Mouse (Mus musculus) layer of hippocampus, adult 9-11 months (tissue): Measurements from ENCODE around the gene Stag1.

ENCODE experiments used
- DNase-seq: peaks from one replicate; pipeline ENCODE4 v3.0.0; 2022

Gene Stag1

DNA sequence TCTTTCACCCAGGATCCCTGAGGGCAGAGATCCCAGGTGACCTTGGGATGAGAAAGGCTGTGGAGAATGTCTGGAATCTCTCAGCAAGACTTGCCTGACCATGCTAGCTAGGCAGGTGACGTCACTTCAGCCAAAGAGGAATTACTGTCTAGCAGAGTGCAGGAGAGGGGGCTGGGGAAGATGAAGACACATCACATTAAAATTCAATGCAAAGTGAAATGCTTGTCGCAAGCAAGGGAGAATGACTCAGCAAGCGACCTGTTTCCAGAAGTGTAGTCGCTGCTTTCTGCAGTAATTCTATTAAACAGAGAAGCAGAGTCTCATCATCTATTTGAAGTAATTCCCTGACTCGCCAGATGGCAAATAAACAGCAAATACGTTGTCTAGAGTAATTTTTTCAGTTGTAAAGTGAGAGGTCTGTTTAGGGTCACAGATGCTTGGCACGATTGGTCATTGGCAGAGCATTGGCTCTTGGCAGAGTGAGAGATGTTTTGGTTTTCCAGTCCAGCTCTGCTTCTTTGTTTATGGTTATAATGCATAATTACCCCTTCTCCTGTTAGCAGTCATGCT lies 8.5 kb downstream of the Stag1 start:
- peak; percentile 14 for DNase-seq

DNA sequence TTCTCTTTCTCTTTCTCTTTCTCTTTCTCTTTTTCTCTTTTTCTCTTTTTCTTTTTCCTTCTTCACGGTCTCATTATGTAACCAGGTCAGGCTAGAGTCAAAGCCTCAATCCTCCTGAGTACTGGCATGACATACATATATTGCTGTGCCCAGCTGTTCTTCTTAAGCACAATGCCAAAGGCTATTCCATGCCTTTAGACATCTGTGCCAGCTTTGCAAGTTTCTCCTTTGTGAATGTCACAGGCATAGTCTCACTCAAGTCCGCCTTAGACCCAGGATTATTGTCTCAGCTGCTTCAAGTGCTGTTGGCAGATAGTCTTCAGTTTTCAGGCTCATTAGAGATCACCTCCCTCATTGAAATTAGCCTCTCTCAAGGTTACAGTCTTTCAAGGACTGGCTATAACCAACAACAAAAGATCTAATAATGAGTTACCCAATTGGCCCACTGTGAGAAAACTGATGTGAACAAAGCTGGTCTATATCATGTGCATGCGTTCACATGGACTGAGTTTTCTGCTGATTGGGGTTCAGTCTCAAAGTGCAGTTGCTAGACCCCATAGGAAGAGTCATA lies 16.0 kb downstream of the Stag1 start:
- DNase-seq, result no peak

DNA sequence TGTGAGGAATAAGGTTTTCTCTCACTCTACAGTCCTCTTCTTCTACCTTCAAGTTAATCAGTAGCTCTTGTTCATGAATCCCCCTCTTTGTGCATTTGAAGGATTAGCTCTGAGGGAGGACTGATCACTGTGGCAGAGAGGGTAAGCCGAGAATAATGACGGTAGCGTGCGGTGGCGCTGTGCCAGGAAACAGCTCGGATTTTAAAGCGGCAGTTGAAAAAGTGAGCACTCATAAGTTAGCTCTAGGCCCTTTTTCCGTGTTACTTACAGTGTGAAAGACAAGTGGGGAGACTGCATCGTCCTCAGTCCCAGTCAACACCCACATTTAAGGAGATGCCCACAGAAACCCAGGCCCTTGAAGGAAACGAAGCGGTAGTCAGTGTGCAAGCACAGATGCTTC lies 19.3 kb downstream of the Stag1 start:
- no peak for DNase-seq

DNA sequence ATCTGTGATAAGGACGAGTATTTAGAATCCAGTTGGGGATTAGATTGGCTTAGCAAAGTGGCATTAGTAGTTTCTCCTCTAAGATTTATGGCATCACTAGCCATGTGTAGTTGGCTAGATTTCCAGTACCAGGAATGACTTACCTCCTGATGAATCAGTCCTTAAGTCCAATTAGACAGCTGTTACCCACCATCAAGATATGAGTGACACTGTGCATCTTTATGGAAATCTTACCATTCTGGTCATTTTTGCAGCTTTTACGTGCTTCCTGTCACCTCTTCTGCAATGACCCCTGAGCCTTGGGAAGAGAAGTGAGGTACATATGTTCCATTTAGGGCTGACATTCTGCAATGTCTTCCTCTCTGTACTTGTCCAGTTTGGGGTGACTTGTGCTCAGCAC lies 28.7 kb downstream of the Stag1 start:
- DNase-seq, result no peak

DNA sequence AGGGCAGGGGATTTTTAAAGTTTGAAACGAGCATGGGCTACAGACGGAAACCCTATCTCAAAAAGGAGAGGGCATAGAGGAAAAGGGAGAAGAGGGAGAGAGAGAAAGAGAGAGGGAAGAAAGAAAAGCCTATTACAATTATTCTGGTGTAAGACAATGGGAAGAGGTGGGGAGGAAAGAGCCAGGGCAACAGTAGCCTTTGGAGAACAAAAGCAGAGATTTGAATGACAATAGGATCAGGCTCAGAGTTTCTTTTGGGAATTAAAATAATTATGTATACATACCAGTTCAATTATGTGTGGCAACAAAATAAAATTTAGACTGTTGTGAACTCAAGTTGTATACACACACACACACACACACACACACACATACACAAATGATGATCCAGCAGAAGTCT lies 43.2 kb downstream of the Stag1 start:
- DNase-seq, result no peak

DNA sequence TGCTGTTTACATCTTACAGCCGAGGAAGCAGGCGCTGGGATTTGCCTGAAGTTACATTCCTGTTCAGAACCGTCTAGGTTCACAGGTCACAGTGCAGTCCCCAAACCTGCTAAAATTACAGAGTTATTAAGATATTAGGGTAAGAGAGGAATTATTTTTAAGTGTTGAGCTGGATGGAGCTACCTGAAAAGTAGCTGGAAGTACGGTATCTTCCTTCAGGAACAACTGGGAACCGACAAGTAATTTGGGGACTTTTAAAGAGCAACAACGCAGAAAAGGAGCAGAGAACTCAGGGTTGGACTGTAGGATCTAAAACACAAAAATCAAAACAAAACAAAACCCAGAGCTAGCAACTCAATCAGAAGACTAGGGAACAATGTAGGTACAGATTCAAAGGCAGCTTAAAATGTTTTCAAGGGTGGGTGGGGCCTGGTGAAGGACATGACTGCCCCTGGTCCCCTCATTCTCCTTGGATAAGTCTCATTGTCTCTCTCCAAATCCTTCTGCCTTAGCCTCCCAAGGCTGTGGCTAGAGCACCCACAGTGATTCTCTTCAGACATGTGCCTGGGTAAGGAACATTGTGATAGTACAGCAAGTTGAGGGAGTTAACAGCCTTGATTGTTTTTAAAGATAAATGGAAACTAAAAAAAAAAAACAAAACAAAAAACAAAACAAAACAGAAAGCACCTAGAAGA lies 43.9 kb downstream of the Stag1 start:
- no peak for DNase-seq

DNA sequence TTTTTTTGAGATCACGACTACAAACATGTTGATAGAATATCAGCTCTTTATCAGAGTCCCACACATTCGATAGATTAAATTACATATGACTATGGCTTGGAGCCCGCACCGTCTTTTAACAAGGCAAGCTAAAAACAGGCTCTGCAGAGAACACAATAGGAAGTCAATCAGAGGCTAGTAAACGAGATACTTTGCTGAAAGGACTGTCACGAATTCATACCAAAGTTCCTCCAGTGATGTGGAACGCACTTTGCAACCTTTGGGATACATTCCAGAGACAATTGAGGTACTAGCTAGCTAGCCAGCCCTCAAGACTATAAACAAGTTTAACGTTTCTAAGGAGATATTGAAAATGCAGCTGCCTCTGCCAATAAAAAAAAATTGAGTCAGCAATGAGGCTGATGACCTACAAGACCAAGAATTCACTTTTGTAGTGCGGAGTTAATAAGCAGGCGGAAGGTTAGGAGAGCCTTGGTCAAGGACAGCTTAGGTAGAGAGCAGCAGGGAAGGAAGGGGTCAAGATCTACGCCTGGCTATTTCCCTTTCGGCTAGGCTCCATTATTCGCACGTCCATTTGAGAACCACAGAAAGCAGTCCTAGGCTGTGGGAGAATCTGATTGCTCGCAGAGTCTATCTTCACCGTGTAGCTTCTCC lies 44.7 kb downstream of the Stag1 start:
- DNase-seq, result no peak

DNA sequence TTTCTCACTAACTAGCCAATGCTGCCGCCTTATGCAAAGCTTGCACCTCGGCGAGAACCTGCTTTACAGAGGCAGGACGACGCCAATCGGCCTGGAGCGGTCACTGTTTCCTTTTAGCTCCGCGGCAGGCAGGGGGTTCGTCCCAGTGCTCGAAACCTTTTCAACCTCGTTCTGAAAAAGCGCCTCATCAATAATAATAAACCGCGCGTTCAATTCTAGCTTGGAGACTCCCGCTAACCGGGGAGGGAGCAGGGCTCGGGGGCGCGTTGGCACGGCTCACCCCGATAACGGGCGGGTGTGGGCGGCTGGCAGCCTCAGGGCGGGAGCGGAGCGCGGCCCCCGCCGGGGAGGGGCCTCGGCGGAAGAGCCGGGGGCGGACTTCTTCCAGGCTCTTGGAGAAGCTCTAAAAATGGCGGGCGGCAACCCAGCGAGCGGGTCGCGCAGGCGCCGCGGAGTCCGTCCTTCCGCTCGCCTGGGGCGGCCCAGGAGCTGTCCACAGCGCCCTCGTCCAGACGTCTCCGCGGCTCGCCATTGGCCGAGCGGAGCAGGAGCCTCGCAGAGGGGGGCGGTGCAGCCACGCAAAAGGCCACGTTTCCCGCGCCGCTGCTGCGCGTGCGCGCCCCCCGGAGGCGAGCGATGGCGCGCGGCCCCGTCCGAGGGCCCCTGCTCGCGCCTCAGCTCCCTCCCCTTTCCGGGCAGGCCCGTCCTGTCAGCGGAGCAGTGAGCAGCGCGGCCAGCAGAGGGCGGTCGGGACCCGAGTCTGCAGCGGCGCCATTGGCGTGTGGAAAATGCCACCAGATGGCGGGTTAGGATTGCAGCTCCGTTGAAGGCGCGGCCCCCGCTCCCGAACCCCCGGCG lies 45.5 kb downstream of the Stag1 start:
- DNase-seq, result peak; percentile 99

DNA sequence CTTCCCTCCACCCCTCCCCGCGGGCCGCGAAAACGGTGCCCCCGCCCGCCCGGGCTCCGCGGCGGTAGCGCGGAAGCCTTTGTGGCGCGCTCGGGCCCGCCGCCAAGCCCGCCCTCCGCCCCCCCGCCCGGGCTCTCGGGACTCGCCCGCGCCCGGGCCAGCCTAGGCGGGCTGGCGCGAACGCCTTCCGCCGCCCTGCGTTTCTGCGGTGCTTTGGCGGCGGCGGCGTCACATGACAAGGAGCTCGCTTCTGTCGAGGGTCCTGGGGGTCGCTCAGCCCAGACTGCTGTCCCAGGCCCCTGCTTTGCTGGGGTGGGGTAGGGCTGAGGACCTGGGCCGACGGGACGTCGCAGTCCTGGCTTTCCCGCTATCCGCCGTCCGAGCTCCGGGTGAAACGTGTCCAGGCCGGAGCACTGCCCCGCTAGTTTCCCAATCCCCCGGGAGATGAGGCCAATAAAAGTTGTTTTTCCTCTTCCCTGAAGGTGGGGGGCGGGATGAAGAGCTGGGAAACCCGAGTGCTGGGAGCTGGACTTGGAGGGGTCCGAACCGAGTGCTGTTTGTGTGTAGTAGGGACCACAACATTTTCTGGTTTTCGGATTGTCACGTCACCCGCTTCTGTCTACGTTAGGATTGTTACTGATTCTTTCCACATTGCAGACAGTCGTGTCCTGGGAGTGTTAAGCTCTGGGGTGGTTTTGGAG lies 46.6 kb downstream of the Stag1 start:
- DNase-seq, result peak; percentile 52

DNA sequence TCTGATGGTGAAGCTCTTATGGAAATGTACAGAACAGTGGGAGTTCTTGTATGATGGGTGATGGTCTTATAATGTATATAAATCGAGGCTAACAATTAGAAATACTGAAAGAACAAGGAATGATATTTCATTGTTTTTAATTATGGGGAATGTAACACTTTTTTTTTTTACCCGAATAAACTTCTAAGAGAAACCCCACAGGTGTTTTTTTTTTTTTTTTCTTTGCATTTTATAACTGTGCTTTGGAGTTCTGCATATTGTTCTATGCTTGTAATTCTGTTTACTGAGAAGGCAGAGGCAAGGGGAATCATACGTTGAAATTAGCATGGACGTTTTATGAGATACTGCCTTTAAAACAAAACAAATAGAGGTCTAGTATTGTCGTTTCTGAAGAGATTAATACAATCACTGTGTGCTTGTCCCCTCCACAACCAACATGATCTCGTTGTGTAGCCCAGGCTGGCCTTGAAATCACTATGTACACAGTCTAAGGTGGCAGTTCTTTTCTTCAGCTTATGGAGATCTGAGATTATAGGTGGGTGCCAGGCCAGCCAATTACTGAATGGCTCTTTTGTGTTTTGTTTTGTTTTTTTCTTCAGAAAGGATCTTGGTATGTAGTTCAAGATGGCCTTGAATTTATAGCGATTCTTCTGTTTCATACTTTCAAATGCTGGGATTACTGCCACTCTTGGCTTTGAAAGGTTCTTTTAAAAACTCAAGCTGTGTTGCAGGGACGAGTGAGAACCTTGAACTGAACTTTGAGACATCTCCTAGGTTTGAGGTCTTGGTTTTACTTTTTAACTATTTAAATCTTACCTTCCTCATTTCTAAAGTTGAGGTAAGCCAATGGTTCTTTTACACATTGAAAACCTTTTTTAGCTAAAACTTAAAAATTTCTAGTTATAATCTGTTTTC lies 47.7 kb downstream of the Stag1 start:
- DNase-seq, result no peak

DNA sequence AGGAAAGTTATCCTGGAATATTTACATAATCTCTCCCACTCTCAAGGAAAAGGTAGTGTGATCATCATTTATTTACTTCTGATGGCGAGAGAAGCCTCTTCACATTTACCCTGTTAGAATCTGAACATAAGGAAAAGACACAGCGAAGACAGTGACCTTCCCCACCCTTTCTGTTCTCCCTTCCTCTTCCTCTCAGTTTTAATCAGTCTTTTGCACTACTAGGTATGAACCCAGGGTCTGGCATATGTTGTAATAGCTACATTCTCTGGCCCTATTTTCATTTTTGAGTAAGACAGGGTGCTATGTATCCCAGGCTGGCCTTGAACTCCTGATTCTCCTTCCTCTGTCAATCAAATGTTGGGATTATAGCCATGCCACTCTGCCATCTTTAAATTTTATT lies 48.7 kb downstream of the Stag1 start:
- DNase-seq, result no peak

DNA sequence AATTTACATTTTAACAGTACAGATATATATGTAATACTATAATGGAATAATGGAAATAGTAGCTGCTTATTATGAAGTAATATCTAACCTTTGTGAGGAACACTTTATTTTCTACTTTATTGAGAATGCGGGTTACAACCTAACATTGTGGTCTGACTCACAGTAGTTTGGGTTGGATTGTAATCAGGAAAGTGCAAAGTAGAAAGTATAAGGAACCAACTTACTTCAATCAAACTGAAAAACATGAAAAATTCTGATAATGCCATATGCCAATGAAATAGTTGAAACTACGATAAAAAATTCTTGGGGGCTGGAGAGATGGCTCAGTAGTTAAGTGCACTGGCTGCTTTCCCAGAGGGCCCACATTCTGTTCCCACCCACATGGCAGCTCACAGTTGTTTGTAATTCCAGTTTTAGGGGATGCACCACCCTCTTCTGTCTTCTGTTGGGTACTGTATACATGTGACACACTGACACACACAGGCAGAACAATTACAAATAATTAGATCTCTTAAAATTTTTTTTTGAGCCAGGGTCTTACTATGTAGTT lies 50.3 kb downstream of the Stag1 start:
- peak; percentile 91 for DNase-seq

DNA sequence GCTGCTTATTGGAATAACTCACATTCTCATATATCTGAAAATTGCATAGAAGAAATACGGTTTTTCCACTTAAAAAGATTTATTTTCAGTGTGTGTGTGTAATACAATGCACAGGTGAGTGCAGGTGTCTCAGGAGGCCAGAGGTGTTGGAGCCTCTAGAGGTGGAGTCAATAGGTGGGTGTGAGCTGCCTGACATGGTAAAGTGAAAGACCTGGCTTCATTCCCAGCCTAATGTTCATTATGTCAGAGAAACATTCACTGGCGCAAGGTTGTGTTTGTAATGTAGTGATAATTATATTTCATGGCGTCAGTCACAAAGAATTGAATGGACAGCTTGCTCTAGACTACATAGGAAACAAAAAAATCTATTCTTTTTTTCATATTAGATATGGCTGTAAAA lies 56.5 kb downstream of the Stag1 start:
- no peak for DNase-seq

DNA sequence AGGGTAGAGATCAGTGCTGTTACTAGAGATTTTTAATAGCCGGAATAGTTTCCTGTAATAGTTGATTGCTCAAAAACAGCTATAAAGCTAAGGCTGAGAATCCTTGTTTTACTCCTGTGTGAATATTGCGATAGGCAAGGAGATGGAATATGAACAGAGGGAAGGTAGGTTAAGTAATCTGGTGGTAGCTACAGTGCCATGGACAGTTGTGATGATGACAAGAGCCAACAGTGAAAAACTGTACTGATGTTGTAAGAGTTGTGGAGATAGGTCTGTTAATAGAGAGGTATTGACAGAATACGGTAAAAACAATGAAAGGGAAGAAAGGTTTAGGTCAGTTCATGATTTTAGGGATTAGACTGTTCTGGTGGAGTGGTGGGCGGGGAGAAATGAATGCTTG lies 58.5 kb downstream of the Stag1 start:
- no peak for DNase-seq

DNA sequence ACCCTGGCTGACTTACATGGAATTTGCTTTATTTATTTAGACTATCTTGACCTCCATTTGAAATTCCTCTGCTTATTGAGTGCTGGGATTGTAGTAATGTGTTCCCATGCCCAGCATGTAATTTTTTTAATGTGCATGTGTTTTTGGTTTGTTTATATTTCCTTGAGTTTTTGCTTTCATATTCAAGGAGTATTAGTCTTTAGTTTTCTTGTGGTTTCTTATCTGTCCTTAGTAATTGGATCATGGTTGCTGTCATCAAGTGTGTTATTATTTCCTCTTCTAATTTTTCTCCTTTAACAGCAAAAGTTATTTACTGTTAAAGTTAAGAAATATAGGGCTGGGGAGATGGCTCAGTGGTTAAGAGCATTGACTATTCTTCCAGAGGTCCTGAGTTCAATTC lies 63.0 kb downstream of the Stag1 start:
- DNase-seq, result no peak

DNA sequence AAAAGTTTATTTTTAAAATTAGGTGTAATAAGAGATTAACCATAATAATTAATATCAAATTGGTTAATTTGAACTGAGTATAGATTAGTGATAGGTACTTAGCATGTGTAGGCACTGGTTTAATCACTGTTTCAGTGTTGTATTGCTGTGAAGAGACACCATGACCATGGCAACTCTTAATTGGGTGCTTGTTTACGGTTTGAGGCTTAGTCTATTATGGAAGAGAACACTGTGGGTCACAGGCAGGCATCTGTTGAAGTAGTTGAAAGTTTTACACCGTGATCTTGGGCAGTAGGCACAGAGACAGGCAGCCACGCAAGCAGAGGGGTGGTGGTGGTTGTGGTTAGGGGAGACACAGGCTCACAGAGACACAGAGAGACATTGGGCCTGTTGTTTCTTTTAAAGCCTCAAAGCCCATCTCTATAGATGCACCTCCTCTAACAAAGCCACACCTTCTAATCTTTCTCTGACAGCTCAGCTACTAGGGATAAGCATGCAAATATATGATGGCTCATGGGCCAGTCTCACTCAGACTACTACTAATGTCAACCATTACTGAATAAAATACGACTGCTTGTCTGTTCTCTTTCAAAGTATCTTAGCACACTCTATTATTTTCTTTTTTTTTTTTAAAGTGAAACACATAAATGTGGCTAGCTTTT lies 66.0 kb downstream of the Stag1 start:
- DNase-seq, result no peak

DNA sequence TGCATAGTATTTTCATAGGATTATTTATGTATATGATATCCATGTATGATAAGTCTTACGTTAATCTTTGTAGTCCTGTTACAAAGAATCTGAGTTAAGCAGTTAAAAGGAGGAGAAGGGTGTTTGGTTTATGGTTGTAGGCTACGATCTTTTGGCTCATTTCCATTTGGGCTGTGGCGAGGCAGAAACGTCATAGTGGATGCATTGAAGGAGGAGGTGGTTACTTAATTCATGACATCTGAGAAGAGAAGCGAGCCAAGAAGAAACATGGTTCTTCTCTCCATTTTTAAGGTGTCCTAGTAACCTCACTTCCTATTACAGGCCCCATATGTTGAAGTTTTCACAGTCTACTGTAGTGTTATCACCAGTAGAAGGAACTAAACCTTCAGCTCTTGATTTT lies 72.6 kb downstream of the Stag1 start:
- no peak for DNase-seq

DNA sequence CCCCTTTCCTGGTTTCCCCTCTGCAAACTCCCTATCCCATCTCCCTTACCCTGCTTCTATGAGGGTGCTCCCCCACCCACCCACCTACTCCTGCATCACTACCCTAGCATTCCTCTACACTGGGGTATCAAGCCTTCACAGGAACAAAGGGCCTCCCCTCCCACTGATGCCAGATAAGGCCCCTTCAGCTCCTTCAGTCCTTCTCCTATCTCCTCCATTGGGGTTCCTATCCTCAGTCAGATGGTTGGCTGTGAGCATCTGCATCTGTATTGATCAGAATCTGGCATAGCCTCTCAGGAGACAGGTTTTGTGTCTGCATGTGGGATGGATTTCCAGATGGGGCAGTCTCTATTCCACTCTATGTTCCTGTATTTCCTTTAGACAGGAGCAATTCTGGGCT lies 81.4 kb downstream of the Stag1 start:
- DNase-seq, result peak; percentile 6

DNA sequence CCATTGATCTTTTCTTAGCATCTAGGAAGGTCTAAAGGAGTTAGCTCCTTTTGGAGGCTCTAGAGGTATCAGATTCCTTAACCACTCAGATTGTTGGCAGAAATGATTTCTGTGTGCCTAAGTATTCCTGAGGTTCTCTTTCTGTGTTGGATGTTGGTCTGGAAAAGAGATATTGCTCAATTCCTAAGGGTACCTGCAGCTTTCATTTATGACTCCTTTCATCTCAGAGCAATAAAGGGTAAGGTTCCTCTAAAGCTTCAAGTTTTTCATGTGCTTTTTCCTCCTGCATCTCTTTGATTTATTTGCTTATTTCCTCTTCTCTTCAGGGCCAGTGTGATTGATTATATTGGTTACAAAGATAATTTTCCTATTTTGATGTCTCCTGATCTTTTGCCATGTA lies 84.7 kb downstream of the Stag1 start:
- no peak for DNase-seq

DNA sequence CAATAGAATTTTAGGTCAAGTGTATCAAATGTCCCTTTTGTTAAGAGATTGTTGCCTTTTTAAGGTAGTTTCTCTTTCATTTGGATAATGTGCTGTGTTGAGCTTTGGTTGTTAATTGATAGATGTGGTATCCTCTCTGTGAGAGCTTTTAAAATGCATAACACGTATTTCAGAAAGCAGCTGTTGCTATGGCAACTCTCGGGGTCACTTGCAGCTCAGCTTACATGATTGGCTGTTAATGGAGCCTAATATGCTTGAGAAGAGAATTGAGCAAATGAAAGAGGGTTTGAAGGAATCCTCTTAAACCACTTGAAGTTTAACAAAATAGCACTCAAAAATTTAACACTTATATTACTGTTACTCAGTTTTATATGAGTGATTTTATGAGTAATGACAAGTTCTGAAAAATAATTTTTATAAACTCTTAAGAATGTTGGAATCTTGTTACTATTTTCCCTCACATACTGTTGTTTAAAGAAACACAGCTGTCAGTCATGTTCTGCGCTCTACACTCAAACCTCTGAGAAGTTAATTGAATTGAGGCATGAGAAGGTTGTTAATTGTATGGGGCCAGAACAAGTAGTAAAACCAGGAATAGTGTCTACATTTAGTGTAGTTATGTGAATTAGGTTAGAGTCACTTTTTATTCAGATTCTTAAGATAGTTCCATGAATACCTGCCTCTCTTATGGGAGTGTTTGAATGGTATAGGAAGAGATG lies 88.3 kb downstream of the Stag1 start:
- peak; percentile 81 for DNase-seq
